8 mouse cellular contexts compared by ENCODE assay signal in the genomic region with DNA sequence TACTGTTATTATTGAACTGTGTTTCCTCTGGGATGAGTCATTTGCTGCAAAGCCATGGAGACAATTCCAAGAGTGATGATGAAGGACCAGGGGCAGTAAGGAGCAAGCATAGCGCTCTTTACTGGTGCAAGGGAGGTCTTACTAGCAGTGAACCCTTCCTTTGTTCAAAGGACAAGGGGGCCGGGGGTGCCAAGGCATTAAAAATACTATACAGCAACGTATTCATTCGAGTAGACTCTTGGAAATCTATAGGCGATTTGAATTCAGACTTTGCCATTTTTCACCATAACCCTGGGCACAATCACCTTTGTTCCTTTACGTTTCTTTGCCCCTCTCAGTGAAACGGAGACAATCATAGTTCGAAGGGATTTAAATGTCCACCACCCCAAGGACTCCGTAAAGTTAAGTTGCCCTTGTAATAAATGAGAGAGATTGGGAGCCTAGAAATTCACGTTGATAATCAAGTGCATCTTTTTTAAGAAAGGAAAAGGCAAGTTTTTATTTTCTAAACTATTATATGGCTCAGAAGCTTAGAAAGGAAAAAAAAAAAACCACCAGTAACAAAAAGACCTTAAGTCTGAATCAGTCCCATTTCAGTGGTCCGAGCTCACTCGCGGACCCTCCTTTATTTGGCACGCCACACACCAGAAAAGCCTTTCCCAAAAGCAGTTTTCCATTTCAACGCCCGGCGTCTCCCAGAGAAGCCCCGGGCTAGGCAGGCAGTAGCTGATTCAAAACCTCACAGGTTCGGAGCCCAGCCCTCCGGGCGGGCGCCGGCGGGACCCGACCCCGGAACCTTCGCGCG. TPM values are rescaled to one million over a fixed set of nuclear protein-coding genes. Genes with fewer than 3 reads are reported as not detected.
DNase-seq lines count a peak whose midpoint lies in the region; ATAC-seq and TF ChIP-seq lines count a peak whose summit lies in the region.

No protein-coding gene starts in this region.

- peak overlapping the region; percentile 96 for H3K9ac ChIP-seq in heart, embryonic 16.5 days (ENCODE audit: low read length)
- no peak overlapping the region for H3K9ac ChIP-seq in liver, embryonic 14.5 days (replicated peaks)

- peak overlapping the region; percentile 96 for H3K4me2 ChIP-seq in heart, embryonic 16.5 days (ENCODE audit: low read depth, low read length)
- H3K4me2 ChIP-seq in liver, embryonic 14.5 days (ENCODE audit: low read depth) = peak overlapping the region; percentile 77

- TF ChIP-seq POLR2A in spleen, adult 2 months (IDR thresholded peaks at IDR 0.05; ENCODE audit: low read depth, low read length) = no peak

- H3K4me3 ChIP-seq in erythroblast, embryonic 14.5 days (replicated peaks) = peak overlapping the region; percentile 65
- peak overlapping the region; percentile 79; the same call in 1 of the 2 replicates for H3K4me3 ChIP-seq in spleen, adult 2 months (ENCODE audit: extremely low read depth, insufficient read depth, insufficient read length)
- peak overlapping the region; percentile 98 for H3K4me3 ChIP-seq in heart, embryonic 16.5 days (ENCODE audit: low read length)
- peak overlapping the region; percentile 68 to 76 for H3K4me3 ChIP-seq in liver, embryonic 14.5 days (ENCODE audit: insufficient read depth in 1 of 2, low read depth in 2 of 2, low read length in 2 of 2)

- no peaks in the 10 kb centered on the region for H3K9me3 ChIP-seq in erythroblast, embryonic 14.5 days (ENCODE audit: control insufficient read depth, low read length)
- H3K9me3 ChIP-seq in heart, embryonic 16.5 days (replicated peaks; ENCODE audit: control insufficient read depth, low read length) = peaks cover 4% of the 10 kb centered on the region; the same call in 1 of the 2 replicates
- no peaks in the 10 kb centered on the region for H3K9me3 ChIP-seq in liver, embryonic 14.5 days (ENCODE audit: control insufficient read depth, low read length)

- peaks cover 34% of the 10 kb centered on the region for H3K27me3 ChIP-seq in erythroblast, embryonic 14.5 days (ENCODE audit: control insufficient read depth)
- H3K27me3 ChIP-seq in spleen, adult 2 months (ENCODE audit: control insufficient read depth, insufficient read depth, low read length) = peaks cover 7% of the 10 kb centered on the region
- no peaks in the 10 kb centered on the region for H3K27me3 ChIP-seq in heart, embryonic 16.5 days (ENCODE audit: control insufficient read depth, insufficient read depth, low read length)
- peaks cover 14% of the 10 kb centered on the region for H3K27me3 ChIP-seq in liver, embryonic 14.5 days (ENCODE audit: control insufficient read depth, insufficient read depth, low read length)

- ATAC-seq in erythroblast, adult 5-6 weeks (replicated peaks; ENCODE audit: low FRiP score, poor library complexity, severe bottlenecking) = no peak
- no peak for ATAC-seq in heart, embryonic 16.5 days (replicated peaks; ENCODE audit: extremely low read depth, insufficient read depth, low FRiP score)
- ATAC-seq in liver, embryonic 14.5 days (ENCODE audit: insufficient read depth) = no peak
- ATAC-seq in inflammation-experienced regulatory T-cells, adult 6 months = no peak

- TF ChIP-seq EP300 in liver, embryonic 14.5 days (IDR thresholded peaks at IDR 0.05; ENCODE audit: low read depth) = no peak

- H3K36me3 ChIP-seq in erythroblast, embryonic 14.5 days (ENCODE audit: control insufficient read depth) = no peaks in the 10 kb centered on the region
- no peaks in the 10 kb centered on the region for H3K36me3 ChIP-seq in spleen, adult 2 months (ENCODE audit: control insufficient read depth, insufficient read depth, low read length)
- H3K36me3 ChIP-seq in heart, embryonic 16.5 days (ENCODE audit: control insufficient read depth, insufficient read depth) = no peaks in the 10 kb centered on the region
- no peaks in the 10 kb centered on the region for H3K36me3 ChIP-seq in liver, embryonic 14.5 days (replicated peaks; ENCODE audit: control insufficient read depth, insufficient read depth, low read depth)

- no peak overlapping the region for H3K27ac ChIP-seq in spleen, adult 2 months (ENCODE audit: insufficient read depth, low read length)
- H3K27ac ChIP-seq in heart, embryonic 16.5 days (ENCODE audit: low read length) = peak overlapping the region; percentile 78
- H3K27ac ChIP-seq in liver, embryonic 14.5 days = no peak overlapping the region

- H3K4me1 ChIP-seq in erythroblast, embryonic 14.5 days (ENCODE audit: control insufficient read depth) = peaks cover 5% of the 10 kb centered on the region
- H3K4me1 ChIP-seq in spleen, adult 2 months (ENCODE audit: control insufficient read depth, insufficient read depth, insufficient read length) = 0 out of 2 replicates have a peak, but pooled peaks cover 3% of the 10 kb centered on the region
- H3K4me1 ChIP-seq in heart, embryonic 16.5 days (ENCODE audit: control insufficient read depth, insufficient read depth, low read length) = peaks cover 4% of the 10 kb centered on the region; the same call in 1 of the 2 replicates
- H3K4me1 ChIP-seq in liver, embryonic 14.5 days (replicated peaks; ENCODE audit: control insufficient read depth in 2 of 2, insufficient read depth in 2 of 2, low read length in 1 of 2) = no peaks in the 10 kb centered on the region

- DNase-seq in spleen, adult 2 months (ENCODE audit: low read depth in 1 of 2, low spot score in 2 of 2) = peak in 1 of 2 experiments; percentile 40
- no peak for DNase-seq in spleen, postnatal 14 days (ENCODE audit: low spot score in 2 of 2)
- no peak for DNase-seq in liver, embryonic 14.5 days (ENCODE audit: low read depth in 3 of 3, low spot score in 3 of 3)
- DNase-seq in testis, postnatal 14 days (ENCODE audit: low spot score) = peak; percentile 78

- 22% methylated on average over 29 of the region's 29 CpGs for WGBS in spleen, adult 2 months
- WGBS in heart, embryonic 16.5 days = 15% methylated on average over 29 of the region's 29 CpGs
- WGBS in liver, embryonic 14.5 days (ENCODE audit: insufficient replicate concordance) = 11% methylated on average over 29 of the region's 29 CpGs

- TF ChIP-seq CTCF in spleen, adult 2 months (IDR thresholded peaks at IDR 0.05; ENCODE audit: extremely low read depth, insufficient read depth, insufficient read length, insufficient replicate concordance) = no peak
- TF ChIP-seq CTCF in liver, embryonic 14.5 days (IDR thresholded peaks at IDR 0.05; ENCODE audit: low read depth) = no peak

RNA-seq across cellular contexts. Expression of a gene that starts 0.6 kb away (rescaled TPM):
- polyA plus RNA-seq in erythroblast, embryonic 14.5 days (2012) = 0.01 TPM in 1 of 2 replicates, not detected in the other
- not detected in 2 replicates for total RNA-seq in erythroblast, adult 5-6 weeks (2015; ENCODE audit: low replicate concordance)
- 0.60 and 0.98 TPM in 2 replicates for total RNA-seq in erythroblast, adult 5-6 weeks (2017; ENCODE audit: low replicate concordance)
- 7.9 and 8.1 TPM in 2 replicates for polyA plus RNA-seq in spleen, adult 2 months (2012; rRNA removed)
- polyA plus RNA-seq in heart, embryonic 16.5 days (2015; fragmentation: Nextera tagmentation; extraction: Ambion mirVana) = 26.6 and 27.8 TPM in 2 replicates
- polyA plus RNA-seq in liver, embryonic 14.5 days (2012; rRNA removed) = 4.4 and 6.0 TPM in 2 replicates
- 3.6 and 5.4 TPM in 2 replicates for polyA plus RNA-seq in liver, embryonic 14.5 days (2014; fragmentation: Nextera tagmentation; extraction: Ambion mirVana)
- polyA plus RNA-seq in inflammation-experienced regulatory T-cells, adult 6 months (2017; shearing (Covaris generic)) = 10 to 100 TPM; 16.2 to 21.7 (median 19.1) TPM
